Mouse (Mus musculus) ovary, adult 10 weeks (tissue): ENCODE results near the gene Xpo5. TPM values are rescaled to one million over a fixed set of nuclear protein-coding genes. Genes with fewer than 3 reads are reported as not detected.

Experiments
- polyA plus RNA-seq: library from polyadenylated mRNA; stranded (reverse); fragments of 350-450 nt; fragmentation: Illumina TruSeq; extraction: RNeasy Lipid Tissue Mini Kit (QIAGEN cat#74804); gene quantifications from one replicate; pipeline ENCODE4 v1.2.3, GENCODE M21; 2014

Xpo5 gene
- 26.9 TPM for polyA plus RNA-seq

GRCm38 (mm10) chr17:46202421-46203071, at the start of gene Xpo5, which contains the start of gene Polh:
Gene Xpo5 (plus strand): TSS chr17:46202782.
Gene Polh (minus strand): TSS chr17:46202645.

GRCm38 (mm10) chr17:46152847-46153782, 49.5 kb upstream of the Xpo5 start, which contains the start of gene Mad2l1bp:
Gene Mad2l1bp (minus strand): TSS chr17:46153553.

GRCm38 (mm10) chr17:46160686-46161085, 41.9 kb upstream of the Xpo5 start, which contains the start of gene Gtpbp2:
Gene Gtpbp2 (plus strand): TSS chr17:46161032.

GRCm38 (mm10) chr17:46247512-46248188, 45.1 kb downstream of the Xpo5 start, which contains the start of the genes Polr1c and Yipf3:
Gene Polr1c (minus strand): TSS chr17:46248054.
Gene Yipf3 (plus strand): TSS chr17:46248080.

GRCm38 (mm10) chr17:46253452-46254084, 51.0 kb downstream of the Xpo5 start, which contains the start of gene Lrrc73:
Gene Lrrc73 (plus strand): TSS chr17:46253531.

GRCm38 (mm10) chr17:46282483-46283123, 80.0 kb downstream of the Xpo5 start, which contains the start of gene Tjap1:
Gene Tjap1 (minus strand): TSS chr17:46283026.

Other genes starting within 250 kb of the Xpo5 start
- gene Vegfa, start 170.4 kb upstream of the Xpo5 start, polyA plus RNA-seq: 14.5 TPM
- gene Mrps18a, start 91.8 kb upstream of the Xpo5 start, polyA plus RNA-seq: 15.5 TPM
- 1.3 TPM for gene Rsph9, start 58.6 kb upstream of the Xpo5 start, polyA plus RNA-seq
- gene Mad2l1bp, start 49.2 kb upstream of the Xpo5 start, polyA plus RNA-seq: 0.74 TPM
- gene Gtpbp2, start 41.8 kb upstream of the Xpo5 start, polyA plus RNA-seq: 2.4 TPM
- 16.1 TPM for gene Polh, start 137 bp upstream of the Xpo5 start, polyA plus RNA-seq
- 6.1 TPM for gene Polr1c, start 45.3 kb downstream of the Xpo5 start, polyA plus RNA-seq
- 1.3 TPM for gene Yipf3, start 45.3 kb downstream of the Xpo5 start, polyA plus RNA-seq
- gene Lrrc73, start 50.7 kb downstream of the Xpo5 start, polyA plus RNA-seq: not detected
- 0.40 TPM for gene Tjap1, start 80.2 kb downstream of the Xpo5 start, polyA plus RNA-seq
- gene Dlk2, start 94.6 kb downstream of the Xpo5 start, polyA plus RNA-seq: not detected
- not detected for gene Abcc10, start 125.6 kb downstream of the Xpo5 start, polyA plus RNA-seq
- gene Zfp318, start 180.9 kb downstream of the Xpo5 start, polyA plus RNA-seq: 69.4 TPM
- not detected for gene Crip3, start 226.1 kb downstream of the Xpo5 start, polyA plus RNA-seq
- not detected for gene Slc22a7, start 235.7 kb downstream of the Xpo5 start, polyA plus RNA-seq